23 mouse cellular contexts compared by ENCODE assay signal in genomic region chr9:42202271-42202670, GRCm38 (mm10).
DNase-seq lines count a peak whose midpoint lies in the region; ATAC-seq and TF ChIP-seq lines count a peak whose summit lies in the region.
"Had no signal": no experiment of that assay in that cellular context is flagged by ENCODE, and none has a peak within 500 bp of the region (broad histone marks: within the 10 kb centered on the region; RNA-seq: fewer than 3 reads in every experiment).

No protein-coding gene starts in this region.

- H3K27ac ChIP-seq in heart, embryonic 12.5 days (ENCODE audit: poor library complexity, severe bottlenecking): no peak overlapping the region
- no peak overlapping the region for H3K27ac ChIP-seq in midbrain, embryonic 11.5 days (ENCODE audit: low read depth, low read length)
- no peak overlapping the region for H3K27ac ChIP-seq in midbrain, embryonic 14.5 days (replicated peaks; ENCODE audit: low read depth, low read length)
- 0 out of 2 replicates have a peak overlapping the region, but pooled peaks have one; percentile 20 for H3K27ac ChIP-seq in stomach, postnatal 0 days (replicated peaks)

- ATAC-seq in heart, embryonic 12.5 days (ENCODE audit: insufficient number of reproducible peaks, low FRiP score): no peak
- no peak for ATAC-seq in midbrain, embryonic 11.5 days (ENCODE audit: low FRiP score)
- no peak for ATAC-seq in midbrain, embryonic 14.5 days (ENCODE audit: low FRiP score, low TSS enrichment)
- no peak for ATAC-seq in stomach, postnatal 0 days (ENCODE audit: low FRiP score, low TSS enrichment)
- ATAC-seq: activated CD4-positive, CD25-positive, alpha-beta regulatory T cell, adult 4 months; CD4-positive, CD25-positive, alpha-beta regulatory T cell, adult 4 months; Patski had no signal

- no peaks in the 10 kb centered on the region for H3K27me3 ChIP-seq in heart, embryonic 12.5 days (replicated peaks)
- no peaks in the 10 kb centered on the region for H3K27me3 ChIP-seq in midbrain, embryonic 11.5 days (ENCODE audit: control insufficient read depth, insufficient read depth, low read length)
- H3K27me3 ChIP-seq in midbrain, embryonic 14.5 days (ENCODE audit: control insufficient read depth, insufficient read depth, low read length): no peaks in the 10 kb centered on the region
- no peaks in the 10 kb centered on the region for H3K27me3 ChIP-seq in stomach, postnatal 0 days (ENCODE audit: control insufficient read depth, insufficient read depth, low read length)
- H3K27me3 ChIP-seq: CH12.LX had no signal

- no peak overlapping the region for H3K4me3 ChIP-seq in heart, embryonic 12.5 days
- H3K4me3 ChIP-seq in midbrain, embryonic 11.5 days (ENCODE audit: low read depth, low read length): no peak overlapping the region
- no peak overlapping the region for H3K4me3 ChIP-seq in midbrain, embryonic 14.5 days (replicated peaks; ENCODE audit: low read depth, low read length)
- H3K4me3 ChIP-seq in stomach, postnatal 0 days (ENCODE audit: low read depth, low read length): no peak overlapping the region

- 83% methylated on average over 5 of the region's 5 CpGs for WGBS in heart, embryonic 12.5 days
- WGBS in midbrain, embryonic 11.5 days: 91% methylated on average over 5 of the region's 5 CpGs
- 87% methylated on average over 5 of the region's 5 CpGs for WGBS in midbrain, embryonic 14.5 days
- WGBS in stomach, postnatal 0 days: 73% methylated on average over 5 of the region's 5 CpGs

- H3K9ac ChIP-seq in heart, embryonic 12.5 days: no peak overlapping the region
- H3K9ac ChIP-seq in midbrain, embryonic 11.5 days (ENCODE audit: low read length): no peak overlapping the region
- no peak overlapping the region for H3K9ac ChIP-seq in midbrain, embryonic 14.5 days (replicated peaks; ENCODE audit: low read length)
- no peak overlapping the region for H3K9ac ChIP-seq in stomach, postnatal 0 days (ENCODE audit: low read length)

- H3K9me3 ChIP-seq in heart, embryonic 12.5 days (replicated peaks): no peaks in the 10 kb centered on the region
- no peaks in the 10 kb centered on the region for H3K9me3 ChIP-seq in midbrain, embryonic 11.5 days (ENCODE audit: control insufficient read depth, low read length)
- no peaks in the 10 kb centered on the region for H3K9me3 ChIP-seq in midbrain, embryonic 14.5 days (ENCODE audit: control insufficient read depth, low read length)
- H3K9me3 ChIP-seq in stomach, postnatal 0 days (ENCODE audit: control insufficient read depth, low read length): no peaks in the 10 kb centered on the region
- H3K9me3 ChIP-seq: G1E had no signal

- peak; percentile 74 for DNase-seq in heart, adult 11 months
- DNase-seq in midbrain, embryonic 11.5 days (ENCODE audit: low spot score, missing footprints): peak; percentile 28
- no peak for DNase-seq in midbrain, embryonic 14.5 days
- peak; percentile 78 for DNase-seq in Muller cell, postnatal 12 days (ENCODE audit: inconsistent ontology term)
- no peak for DNase-seq in stomach, postnatal 0 days (ENCODE audit: low spot score)
- DNase-seq in layer of hippocampus, adult 8-10 months (ENCODE audit: low spot score in 2 of 2): no peak
- DNase-seq in lung, adult 18-20 months: no peak
- DNase-seq: adrenal gland, adult 2 months; adrenal gland, adult 8-10 months; adrenal gland, postnatal 10 days; adrenal gland, postnatal 14 days; adrenal gland, postnatal 25 days; adrenal gland, postnatal 36 days; B cell, adult 2 months; cerebellum, adult 11 months; cerebellum, adult 11-12 months; cerebellum, adult 18-20 months had no signal

- no peak overlapping the region for H3K4me2 ChIP-seq in heart, embryonic 12.5 days
- H3K4me2 ChIP-seq in midbrain, embryonic 11.5 days: no peak overlapping the region
- H3K4me2 ChIP-seq in midbrain, embryonic 14.5 days (ENCODE audit: low read length): no peak overlapping the region
- no peak overlapping the region for H3K4me2 ChIP-seq in stomach, postnatal 0 days (replicated peaks; ENCODE audit: low read depth)

- TF ChIP-seq CTCF in stomach, postnatal 0 days (IDR thresholded peaks at IDR 0.05; ENCODE audit: low read depth): no peak

- no peaks in the 10 kb centered on the region for H3K36me3 ChIP-seq in heart, embryonic 12.5 days
- H3K36me3 ChIP-seq in midbrain, embryonic 11.5 days (ENCODE audit: control insufficient read depth, insufficient read depth, low read length): no peaks in the 10 kb centered on the region
- no peaks in the 10 kb centered on the region for H3K36me3 ChIP-seq in midbrain, embryonic 14.5 days (ENCODE audit: control insufficient read depth, insufficient read depth, low read length)
- no peaks in the 10 kb centered on the region for H3K36me3 ChIP-seq in stomach, postnatal 0 days (ENCODE audit: control insufficient read depth, insufficient read depth, low read length)
- H3K36me3 ChIP-seq: G1E had no signal

- no peaks in the 10 kb centered on the region for H3K4me1 ChIP-seq in heart, embryonic 12.5 days (replicated peaks)
- H3K4me1 ChIP-seq in midbrain, embryonic 11.5 days (ENCODE audit: control insufficient read depth, insufficient read depth, low read length): no peaks in the 10 kb centered on the region
- no peaks in the 10 kb centered on the region for H3K4me1 ChIP-seq in midbrain, embryonic 14.5 days (ENCODE audit: control insufficient read depth, insufficient read depth, low read length)
- H3K4me1 ChIP-seq in stomach, postnatal 0 days (replicated peaks; ENCODE audit: control insufficient read depth, insufficient read depth): no peaks in the 10 kb centered on the region

- no peak for TF ChIP-seq EP300 in stomach, postnatal 0 days (optimal IDR thresholded peaks at IDR 0.05)

Comparison
In these comparisons a context has a peak if more than half of its experiments do, and no peak if none do; other contexts are left out.
1. DNase-seq: peak in heart, adult 11 months (single experiment), midbrain, embryonic 11.5 days (single experiment) and Muller cell, postnatal 12 days (single experiment); none in midbrain, embryonic 14.5 days (single experiment), stomach, postnatal 0 days (single experiment), layer of hippocampus, adult 8-10 months (0 of 2) and lung, adult 18-20 months (0 of 2).